Mouse (Mus musculus): ENCODE results near the gene Cep162. TPM values are rescaled to one million over a fixed set of nuclear protein-coding genes. Genes with fewer than 3 reads are reported as not detected.

Gene Cep162
- polyA plus RNA-seq, 1 experiment from 2014 or later = 9.6 TPM

GRCm38 (mm10) chr9:87182231-87182630 lies 73.1 kb downstream of the Cep162 start:
- 79% methylated on average over 10 of the region's 10 CpGs for WGBS
- Histone ChIP-seq H3K9me3 (replicated peaks; ENCODE audit: control insufficient read depth, low read length) (no peaks in the 10 kb centered on the region), H3K9ac (replicated peaks; ENCODE audit: low read length) (no peak overlapping the region), H3K36me3 (replicated peaks; ENCODE audit: control insufficient read depth, insufficient read depth, low read depth, low read length) (no peaks in the 10 kb centered on the region), H3K4me3 (ENCODE audit: low read depth, low read length) (no peak overlapping the region), H3K27ac (replicated peaks; ENCODE audit: low read depth, low read length) (no peak overlapping the region), H3K4me2 (ENCODE audit: low read depth, low read length) (no peak overlapping the region), H3K27me3 (ENCODE audit: control insufficient read depth, insufficient read depth, low read length) (no peaks in the 10 kb centered on the region), H3K4me1 (ENCODE audit: control insufficient read depth, insufficient read depth, low read length) (no peaks in the 10 kb centered on the region)
- no peak for ATAC-seq (replicated peaks; ENCODE audit: insufficient number of reproducible peaks, low FRiP score, low TSS enrichment, low read depth)
- no peak for DNase-seq (ENCODE audit: low spot score)

- H3K27ac ChIP-seq (replicated peaks; ENCODE audit: low read depth, low read length) = no peak overlapping the region
- ATAC-seq (replicated peaks; ENCODE audit: insufficient number of reproducible peaks, low FRiP score, low TSS enrichment, low read depth) (no peak), DNase-seq (ENCODE audit: low spot score) (no peak)
- no peak overlapping the region for H3K9ac ChIP-seq (replicated peaks; ENCODE audit: low read length)
- no peak overlapping the region for H3K4me2 ChIP-seq (ENCODE audit: low read depth, low read length)
- 67% methylated on average over 7 of the region's 7 CpGs for WGBS
- H3K9me3 ChIP-seq (replicated peaks; ENCODE audit: control insufficient read depth, low read length) = no peaks in the 10 kb centered on the region
- H3K4me3 ChIP-seq (ENCODE audit: low read depth, low read length) = no peak overlapping the region
- no peaks in the 10 kb centered on the region for H3K27me3 ChIP-seq (ENCODE audit: control insufficient read depth, insufficient read depth, low read length)
- H3K36me3 ChIP-seq (replicated peaks; ENCODE audit: control insufficient read depth, insufficient read depth, low read depth, low read length) = no peaks in the 10 kb centered on the region
- no peaks in the 10 kb centered on the region for H3K4me1 ChIP-seq (ENCODE audit: control insufficient read depth, insufficient read depth, low read length)
These were observed 76.8 kb downstream of the Cep162 start for GRCm38 (mm10) chr9:87178534-87178933.

GRCm38 (mm10) chr9:87171517-87171916 lies 83.8 kb downstream of the Cep162 start:
- Histone ChIP-seq H3K4me1 (ENCODE audit: control insufficient read depth, insufficient read depth, low read length) (no peaks in the 10 kb centered on the region; the same call in 1 of the 2 replicates), H3K9me3 (replicated peaks; ENCODE audit: control insufficient read depth, low read length) (no peaks in the 10 kb centered on the region), H3K36me3 (replicated peaks; ENCODE audit: control insufficient read depth, insufficient read depth, low read depth, low read length) (no peaks in the 10 kb centered on the region), H3K4me3 (ENCODE audit: low read depth, low read length) (no peak overlapping the region), H3K4me2 (ENCODE audit: low read depth, low read length) (no peak overlapping the region), H3K9ac (replicated peaks; ENCODE audit: low read length) (no peak overlapping the region), H3K27me3 (ENCODE audit: control insufficient read depth, insufficient read depth, low read length) (no peaks in the 10 kb centered on the region), H3K27ac (replicated peaks; ENCODE audit: low read depth, low read length) (no peak overlapping the region)
- 80% methylated on average over 3 of the region's 3 CpGs for WGBS
- ATAC-seq (replicated peaks; ENCODE audit: insufficient number of reproducible peaks, low FRiP score, low TSS enrichment, low read depth) (no peak), DNase-seq (ENCODE audit: low spot score) (no peak)

- no peaks in the 10 kb centered on the region for H3K36me3 ChIP-seq (replicated peaks; ENCODE audit: control insufficient read depth, insufficient read depth, low read depth, low read length)
- 68% methylated on average over 3 of the region's 3 CpGs for WGBS
- no peak overlapping the region for H3K9ac ChIP-seq (replicated peaks; ENCODE audit: low read length)
- ATAC-seq (replicated peaks; ENCODE audit: insufficient number of reproducible peaks, low FRiP score, low TSS enrichment, low read depth) (no peak), DNase-seq (ENCODE audit: low spot score) (no peak)
- H3K27ac ChIP-seq (replicated peaks; ENCODE audit: low read depth, low read length) = no peak overlapping the region
- H3K4me1 ChIP-seq (ENCODE audit: control insufficient read depth, insufficient read depth, low read length) = no peaks in the 10 kb centered on the region; the same call in 1 of the 2 replicates
- no peaks in the 10 kb centered on the region for H3K27me3 ChIP-seq (ENCODE audit: control insufficient read depth, insufficient read depth, low read length)
- H3K9me3 ChIP-seq (replicated peaks; ENCODE audit: control insufficient read depth, low read length) = no peaks in the 10 kb centered on the region
- H3K4me3 ChIP-seq (ENCODE audit: low read depth, low read length) = no peak overlapping the region
- no peak overlapping the region for H3K4me2 ChIP-seq (ENCODE audit: low read depth, low read length)
These were observed 84.4 kb downstream of the Cep162 start for GRCm38 (mm10) chr9:87170891-87171290.

- ATAC-seq (replicated peaks; ENCODE audit: insufficient number of reproducible peaks, low FRiP score, low TSS enrichment, low read depth) (no peak), DNase-seq (ENCODE audit: low spot score) (no peak)
- Histone ChIP-seq H3K4me3 (ENCODE audit: low read depth, low read length) (no peak overlapping the region), H3K9ac (replicated peaks; ENCODE audit: low read length) (no peak overlapping the region), H3K4me2 (ENCODE audit: low read depth, low read length) (no peak overlapping the region), H3K9me3 (replicated peaks; ENCODE audit: control insufficient read depth, low read length) (no peaks in the 10 kb centered on the region), H3K36me3 (replicated peaks; ENCODE audit: control insufficient read depth, insufficient read depth, low read depth, low read length) (no peaks in the 10 kb centered on the region), H3K27me3 (ENCODE audit: control insufficient read depth, insufficient read depth, low read length) (no peaks in the 10 kb centered on the region), H3K4me1 (ENCODE audit: control insufficient read depth, insufficient read depth, low read length) (no peaks in the 10 kb centered on the region; the same call in 1 of the 2 replicates), H3K27ac (replicated peaks; ENCODE audit: low read depth, low read length) (no peak overlapping the region)
- 89% methylated on average over 12 of the region's 12 CpGs for whole genome bisulfite sequencing
These were observed 86.2 kb downstream of the Cep162 start for GRCm38 (mm10) chr9:87169144-87169543.

GRCm38 (mm10) chr9:87168051-87168450 lies 87.3 kb downstream of the Cep162 start:
- Histone ChIP-seq H3K27ac (replicated peaks; ENCODE audit: low read depth, low read length) (no peak overlapping the region), H3K27me3 (ENCODE audit: control insufficient read depth, insufficient read depth, low read length) (no peaks in the 10 kb centered on the region), H3K4me3 (ENCODE audit: low read depth, low read length) (no peak overlapping the region), H3K9ac (replicated peaks; ENCODE audit: low read length) (no peak overlapping the region), H3K36me3 (replicated peaks; ENCODE audit: control insufficient read depth, insufficient read depth, low read depth, low read length) (no peaks in the 10 kb centered on the region), H3K4me2 (ENCODE audit: low read depth, low read length) (no peak overlapping the region), H3K9me3 (replicated peaks; ENCODE audit: control insufficient read depth, low read length) (no peaks in the 10 kb centered on the region), H3K4me1 (ENCODE audit: control insufficient read depth, insufficient read depth, low read length) (no peaks in the 10 kb centered on the region; the same call in 1 of the 2 replicates)
- WGBS = 53% methylated on average over 3 of the region's 3 CpGs
- ATAC-seq (replicated peaks; ENCODE audit: insufficient number of reproducible peaks, low FRiP score, low TSS enrichment, low read depth) (no peak), DNase-seq (ENCODE audit: low spot score) (no peak)

GRCm38 (mm10) chr9:87167001-87167830 lies 88.1 kb downstream of the Cep162 start:
- WGBS = 59% methylated on average over 9 of the region's 9 CpGs
- no peak overlapping the region for H3K27ac ChIP-seq (replicated peaks; ENCODE audit: low read depth, low read length)
- H3K36me3 ChIP-seq (replicated peaks; ENCODE audit: control insufficient read depth, insufficient read depth, low read depth, low read length) = no peaks in the 10 kb centered on the region
- no peak overlapping the region for H3K9ac ChIP-seq (replicated peaks; ENCODE audit: low read length)
- DNase-seq (ENCODE audit: low spot score) = no peak
- H3K4me3 ChIP-seq (ENCODE audit: low read depth, low read length) = no peak overlapping the region
- no peaks in the 10 kb centered on the region; the same call in 1 of the 2 replicates for H3K4me1 ChIP-seq (ENCODE audit: control insufficient read depth, insufficient read depth, low read length)
- no peaks in the 10 kb centered on the region for H3K27me3 ChIP-seq (ENCODE audit: control insufficient read depth, insufficient read depth, low read length)
- no peaks in the 10 kb centered on the region for H3K9me3 ChIP-seq (replicated peaks; ENCODE audit: control insufficient read depth, low read length)
- ATAC-seq (replicated peaks; ENCODE audit: insufficient number of reproducible peaks, low FRiP score, low TSS enrichment, low read depth) = no peak
- H3K4me2 ChIP-seq (ENCODE audit: low read depth, low read length) = no peak overlapping the region

GRCm38 (mm10) chr9:87162559-87162958 lies 92.8 kb downstream of the Cep162 start:
- Histone ChIP-seq H3K9ac (replicated peaks; ENCODE audit: low read length) (no peak overlapping the region), H3K27ac (replicated peaks; ENCODE audit: low read depth, low read length) (no peak overlapping the region), H3K27me3 (ENCODE audit: control insufficient read depth, insufficient read depth, low read length) (no peaks in the 10 kb centered on the region), H3K36me3 (replicated peaks; ENCODE audit: control insufficient read depth, insufficient read depth, low read depth, low read length) (no peaks in the 10 kb centered on the region), H3K4me3 (ENCODE audit: low read depth, low read length) (no peak overlapping the region), H3K4me2 (ENCODE audit: low read depth, low read length) (no peak overlapping the region), H3K4me1 (ENCODE audit: control insufficient read depth, insufficient read depth, low read length) (no peaks in the 10 kb centered on the region), H3K9me3 (replicated peaks; ENCODE audit: control insufficient read depth, low read length) (no peaks in the 10 kb centered on the region)
- DNase-seq (ENCODE audit: low spot score) = no peak
- ATAC-seq (replicated peaks; ENCODE audit: insufficient number of reproducible peaks, low FRiP score, low TSS enrichment, low read depth) = no peak
- WGBS = 77% methylated on average over 4 of the region's 4 CpGs

All from embryonic facial prominence, embryonic 11.5 days (tissue).